Mouse (Mus musculus) stomach, embryonic 16.5 days (tissue): ENCODE data around the gene Sycn. TPM values are rescaled to one million over a fixed set of nuclear protein-coding genes. Genes with fewer than 3 reads are reported as not detected.

Experiments
- ATAC-seq: fragments of 200-750 bp; cut with Nextera tagmentation; 2 replicates; pipeline ENCODE4 v1.8.0; 2017; ENCODE audit warnings: moderate number of reproducible peaks, moderate TSS enrichment; ENCODE audit not compliant: insufficient read depth, low FRiP score
- H3K27ac ChIP-seq: fragments of 300-500 bp; sonication (generic); 2 replicates; pipeline ENCODE4 v1.5.1; 2014; ENCODE audit warnings: low read length
- H3K27me3 ChIP-seq: fragments of 300-500 bp; sonication (generic); 2 replicates; pipeline ENCODE4 v1.6.1; 2014; ENCODE audit warnings: low read length, control low read depth, mixed read lengths; ENCODE audit not compliant: control insufficient read depth, insufficient read depth
- H3K36me3 ChIP-seq: fragments of 300-500 bp; sonication (generic); 2 replicates; pipeline ENCODE4 v1.6.1; 2014; ENCODE audit warnings: low read length; ENCODE audit not compliant: control insufficient read depth, insufficient read depth
- H3K4me1 ChIP-seq: fragments of 300-500 bp; sonication (generic); 2 replicates; pipeline ENCODE4 v1.6.1; 2014; ENCODE audit warnings: low read length, control low read depth, mixed read lengths; ENCODE audit not compliant: control insufficient read depth, insufficient read depth
- H3K4me2 ChIP-seq: fragments of 300-500 bp; sonication (generic); 2 replicates; pipeline ENCODE4 v1.6.1; 2014; ENCODE audit warnings: low read depth, low read length, mixed read lengths
- H3K4me3 ChIP-seq: fragments of 300-500 bp; sonication (generic); replicated peaks from 2 replicates; pipeline ENCODE4 v1.5.1; 2014; ENCODE audit warnings: mild to moderate bottlenecking, low read length
- H3K9ac ChIP-seq: fragments of 300-500 bp; sonication (generic); 2 replicates; pipeline ENCODE4 v1.6.1; 2014; ENCODE audit warnings: low read length
- H3K9me3 ChIP-seq: fragments of 300-500 bp; sonication (generic); replicated peaks from 2 replicates; pipeline ENCODE4 v1.6.1; 2016; ENCODE audit warnings: low read length, control low read depth; ENCODE audit not compliant: control insufficient read depth
- WGBS: fragments of 180-500 bp; shearing (Covaris S2); extraction: QIAGEN DNeasy Blood & Tissue Kit; methylation state at CpG from one replicate; pipeline ENCODE4 v1.1.7; 2014; 5-methylcytosine and 5-hydroxymethylcytosine counted together
- polyA plus RNA-seq: library from polyadenylated mRNA; unstranded; fragments of >200 nt; fragmentation: Nextera tagmentation; extraction: Ambion mirVana; gene quantifications from 2 replicates; pipeline ENCODE4 v1.2.1, GENCODE M21; 2015

Gene Sycn
- polyA plus RNA-seq, 1 experiment from 2014 or later = 124 TPM

DNA sequence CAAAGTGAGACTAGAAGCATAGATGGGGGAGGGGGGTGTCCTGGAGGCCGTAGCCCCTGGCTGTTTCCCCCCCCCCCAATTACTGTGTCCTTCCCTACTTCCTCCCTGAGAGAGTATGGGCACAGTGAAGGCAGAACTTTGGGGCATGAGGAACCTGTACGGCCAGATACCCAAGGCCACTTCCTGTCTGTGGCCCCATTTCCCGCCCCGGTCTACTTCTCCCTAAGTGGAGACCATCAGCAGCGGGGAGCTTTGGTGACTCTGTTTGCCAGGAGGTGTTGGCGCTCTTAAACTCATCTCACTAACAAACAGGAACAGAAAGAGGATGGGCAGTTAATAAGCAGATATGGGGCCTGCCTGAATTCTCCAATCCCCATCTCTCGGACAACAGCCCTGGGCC lies 6.9 kb downstream of the Sycn start:
- no peaks in the 10 kb centered on the region for H3K9me3 ChIP-seq

DNA sequence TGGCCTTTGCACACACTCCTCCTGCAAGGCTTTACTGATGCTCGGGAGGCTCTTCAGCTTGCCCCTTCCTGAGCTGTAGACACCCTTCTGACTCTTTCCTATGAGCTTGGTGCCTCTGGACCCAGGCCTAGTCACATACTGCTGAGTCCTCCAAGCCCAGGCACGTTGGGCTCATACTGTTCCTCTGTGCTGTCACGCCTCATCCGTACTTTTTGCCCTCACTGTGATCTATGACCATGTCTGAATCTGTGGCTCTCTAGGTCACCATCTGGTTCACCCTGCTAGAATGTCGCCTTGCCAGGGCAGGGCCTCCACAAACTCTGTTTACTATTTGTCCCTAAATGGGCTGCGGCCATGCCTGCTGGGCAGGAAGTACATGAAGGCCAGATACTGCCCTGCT lies 12.4 kb downstream of the Sycn start:
- peaks cover 8% of the 10 kb centered on the region for H3K4me1 ChIP-seq
- H3K27ac ChIP-seq = no peak overlapping the region; the same call in 1 of the 2 replicates
- no peak overlapping the region for H3K4me2 ChIP-seq
- 79% methylated on average over 6 of the region's 6 CpGs for WGBS
- H3K9me3 ChIP-seq = no peaks in the 10 kb centered on the region
- H3K36me3 ChIP-seq = no peaks in the 10 kb centered on the region
- no peak overlapping the region for H3K4me3 ChIP-seq
- no peaks in the 10 kb centered on the region for H3K27me3 ChIP-seq
- no peak overlapping the region for H3K9ac ChIP-seq
- ATAC-seq = no peak

More for the DNA sequence above, 6.9 kb downstream of the Sycn start:
- H3K27me3 ChIP-seq = peaks cover 27% of the 10 kb centered on the region
- H3K27ac ChIP-seq = no peak overlapping the region
- no peak overlapping the region for H3K4me2 ChIP-seq
- peaks cover 8% of the 10 kb centered on the region; the same call in 1 of the 2 replicates for H3K4me1 ChIP-seq
- H3K9ac ChIP-seq = no peak overlapping the region
- 62% methylated on average over 7 of the region's 7 CpGs for WGBS
- H3K4me3 ChIP-seq = no peak overlapping the region
- no peaks in the 10 kb centered on the region for H3K36me3 ChIP-seq
- no peak for ATAC-seq

DNA sequence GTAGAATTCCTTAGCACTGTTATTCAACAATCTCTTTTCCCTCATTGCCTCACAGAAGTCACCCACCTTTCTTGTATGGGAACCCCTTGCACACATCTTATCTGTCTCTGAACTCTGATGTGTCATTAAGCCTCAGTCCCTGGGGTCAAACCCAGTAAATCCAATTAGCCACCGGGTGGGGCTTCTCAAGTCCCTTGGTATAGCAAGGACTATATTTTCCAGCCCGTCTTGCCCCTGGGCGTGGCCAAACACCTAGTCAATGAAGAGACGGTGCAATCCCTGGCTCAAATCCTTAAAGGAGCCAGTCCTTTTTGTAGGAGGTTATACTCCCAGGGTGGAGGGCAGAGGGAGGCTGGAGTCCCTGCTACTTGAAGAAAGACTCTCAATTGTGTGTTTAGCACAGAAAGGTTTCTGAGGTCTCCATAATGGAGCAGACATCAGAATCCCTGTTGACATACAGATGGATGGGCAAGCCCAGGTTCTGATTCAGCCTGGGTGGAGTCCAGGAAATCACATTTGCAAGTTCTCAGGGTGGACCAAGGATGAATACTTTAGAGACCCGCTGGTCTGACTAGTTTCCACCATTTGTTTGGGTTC lies 15.4 kb downstream of the Sycn start:
- H3K27ac ChIP-seq = peak overlapping the region; percentile 59

DNA sequence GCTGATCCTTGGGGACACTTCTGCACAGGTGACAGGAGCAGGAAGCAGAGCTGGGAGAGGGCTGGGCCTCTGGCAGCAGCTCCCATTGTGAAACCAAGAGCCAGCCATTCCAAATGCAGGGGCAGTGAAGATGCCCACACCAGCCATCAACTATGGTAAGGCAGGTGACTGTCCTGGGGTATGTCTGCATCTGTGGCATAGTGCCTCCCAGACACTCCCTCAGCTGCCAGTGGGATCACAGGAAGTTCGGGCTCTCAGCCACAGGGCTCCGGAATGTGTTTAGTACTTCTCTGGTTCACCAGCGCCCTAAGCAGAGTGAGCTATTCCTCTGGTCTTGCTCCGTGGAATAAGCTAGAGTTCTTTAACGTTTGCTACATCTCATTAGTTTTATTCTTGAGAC lies 16.4 kb downstream of the Sycn start:
- ATAC-seq = no peak
- Histone ChIP-seq H3K27me3 (no peaks in the 10 kb centered on the region), H3K9ac (no peak overlapping the region), H3K9me3 (no peaks in the 10 kb centered on the region), H3K4me3 (no peak overlapping the region), H3K4me1 (peaks cover 19% of the 10 kb centered on the region), H3K36me3 (no peaks in the 10 kb centered on the region; the same call in 1 of the 2 replicates), H3K4me2 (no peak overlapping the region), H3K27ac (peak overlapping the region; percentile 59; the same call in 1 of the 2 replicates)
- WGBS = 58% methylated on average over 5 of the region's 5 CpGs

More for the DNA sequence above, 15.4 kb downstream of the Sycn start:
- H3K27me3 ChIP-seq = no peaks in the 10 kb centered on the region
- H3K36me3 ChIP-seq = no peaks in the 10 kb centered on the region; the same call in 1 of the 2 replicates
- peaks cover 19% of the 10 kb centered on the region for H3K4me1 ChIP-seq
- no peak overlapping the region for H3K9ac ChIP-seq
- ATAC-seq = no peak
- no peak overlapping the region for H3K4me2 ChIP-seq
- no peak overlapping the region for H3K4me3 ChIP-seq
- 8% methylated on average over 5 of the region's 5 CpGs for WGBS
- H3K9me3 ChIP-seq = no peaks in the 10 kb centered on the region

DNA sequence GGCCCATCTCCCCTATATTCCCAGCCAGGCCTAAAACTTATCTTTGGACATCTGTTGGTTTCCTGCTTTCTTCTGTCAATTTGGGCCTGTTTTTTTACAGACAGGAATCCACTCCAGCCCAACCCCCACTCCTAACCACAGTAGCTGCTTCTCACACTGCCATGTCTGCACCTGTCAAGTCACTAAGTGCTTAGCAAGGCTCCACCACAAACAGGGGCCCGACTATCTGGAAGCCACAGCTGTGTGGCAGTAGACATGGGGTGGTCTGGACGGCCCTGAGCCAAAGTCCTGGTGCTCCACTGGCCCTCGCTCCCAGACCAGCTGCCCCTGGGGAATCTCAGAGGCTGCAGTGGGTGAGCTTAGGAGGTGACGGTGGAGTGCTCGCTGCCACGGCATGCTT lies 17.0 kb downstream of the Sycn start:
- Histone ChIP-seq H3K9ac (no peak overlapping the region), H3K27me3 (no peaks in the 10 kb centered on the region), H3K4me2 (no peak overlapping the region), H3K9me3 (no peaks in the 10 kb centered on the region), H3K27ac (no peak overlapping the region; the same call in 1 of the 2 replicates), H3K4me1 (peaks cover 19% of the 10 kb centered on the region), H3K36me3 (no peaks in the 10 kb centered on the region; the same call in 1 of the 2 replicates), H3K4me3 (no peak overlapping the region)
- no peak for ATAC-seq
- WGBS = 71% methylated on average over 6 of the region's 6 CpGs

DNA sequence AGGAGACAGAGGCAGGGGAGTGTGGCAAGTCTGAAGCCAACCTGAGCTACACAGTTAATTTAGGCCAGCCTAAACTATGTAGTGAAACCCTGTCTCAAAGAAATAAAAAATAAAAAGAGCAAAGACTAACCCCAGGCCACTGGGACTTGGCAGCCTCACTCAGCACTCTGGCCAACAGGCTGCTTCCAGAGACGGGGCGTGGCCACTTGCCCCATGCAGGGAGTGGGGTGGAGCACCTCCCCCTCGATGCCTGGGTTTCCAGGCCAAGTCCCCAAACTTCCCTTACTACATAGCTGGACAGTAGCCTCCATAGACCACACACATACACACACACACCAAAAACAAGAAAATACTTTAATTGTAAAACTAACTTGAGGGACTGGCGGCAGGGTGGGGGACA lies 17.8 kb downstream of the Sycn start:
- no peak overlapping the region for H3K4me3 ChIP-seq
- no peaks in the 10 kb centered on the region; the same call in 1 of the 2 replicates for H3K36me3 ChIP-seq
- H3K9ac ChIP-seq = no peak overlapping the region
- no peaks in the 10 kb centered on the region for H3K9me3 ChIP-seq
- H3K4me2 ChIP-seq = no peak overlapping the region
- H3K27ac ChIP-seq = peak overlapping the region; percentile 53; the same call in 1 of the 2 replicates
- 51% methylated on average over 4 of the region's 4 CpGs for WGBS
- ATAC-seq = peak; percentile 63
- no peaks in the 10 kb centered on the region for H3K27me3 ChIP-seq
- peaks cover 19% of the 10 kb centered on the region for H3K4me1 ChIP-seq

DNA sequence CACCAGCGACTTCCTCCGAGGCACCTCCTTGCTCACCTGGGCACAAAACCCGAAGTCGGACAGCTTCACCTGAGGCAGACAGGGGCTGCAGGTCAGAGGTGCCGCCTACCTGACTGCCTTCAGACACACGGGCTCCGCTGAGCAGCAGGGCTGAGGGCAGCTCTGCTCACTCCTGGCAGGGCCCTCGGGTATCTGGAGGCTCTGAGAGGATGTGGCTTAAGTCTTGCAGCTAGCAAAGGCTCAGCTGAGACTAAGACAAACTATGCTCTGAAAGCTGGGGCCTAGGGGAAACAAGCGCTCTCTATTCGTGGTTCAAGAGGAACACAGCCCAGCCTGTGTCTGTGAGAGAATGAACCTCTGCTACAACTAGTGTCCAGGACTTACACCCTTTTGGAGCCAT lies 20.2 kb downstream of the Sycn start:
- ATAC-seq = no peak
- H3K27ac ChIP-seq = no peak overlapping the region
- no peaks in the 10 kb centered on the region for H3K27me3 ChIP-seq
- H3K4me3 ChIP-seq = no peak overlapping the region
- WGBS = 91% methylated on average over 10 of the region's 10 CpGs
- no peaks in the 10 kb centered on the region for H3K9me3 ChIP-seq
- H3K4me2 ChIP-seq = no peak overlapping the region
- no peak overlapping the region for H3K9ac ChIP-seq
- H3K4me1 ChIP-seq = peaks cover 19% of the 10 kb centered on the region
- H3K36me3 ChIP-seq = peaks cover 21% of the 10 kb centered on the region

DNA sequence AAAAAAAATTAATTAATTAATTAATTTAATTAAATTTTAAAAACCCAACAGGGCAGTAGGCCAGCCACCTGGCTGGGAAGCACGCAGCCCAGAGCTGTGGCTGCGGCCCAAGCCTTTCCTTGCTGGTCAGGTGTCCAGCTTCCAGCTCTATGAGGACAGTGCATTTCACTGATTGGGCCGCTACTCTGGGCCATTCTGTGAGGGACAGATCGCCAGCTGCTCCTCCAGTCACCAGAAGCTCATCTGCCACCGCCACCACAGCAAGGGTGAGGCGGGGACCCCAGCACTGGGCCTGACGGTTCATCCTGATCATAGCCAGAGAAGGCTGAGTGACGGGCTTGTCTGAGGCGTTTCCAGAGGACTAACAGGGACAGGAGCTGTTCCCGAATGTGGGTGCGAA lies 21.3 kb downstream of the Sycn start:
- no peak overlapping the region for H3K9ac ChIP-seq
- no peak overlapping the region for H3K4me2 ChIP-seq
- H3K9me3 ChIP-seq = no peaks in the 10 kb centered on the region
- H3K4me3 ChIP-seq = no peak overlapping the region
- H3K36me3 ChIP-seq = peaks cover 25% of the 10 kb centered on the region
- 91% methylated on average over 11 of the region's 11 CpGs for WGBS
- ATAC-seq = no peak
- H3K27ac ChIP-seq = no peak overlapping the region
- H3K27me3 ChIP-seq = no peaks in the 10 kb centered on the region
- peaks cover 11% of the 10 kb centered on the region; the same call in 1 of the 2 replicates for H3K4me1 ChIP-seq

DNA sequence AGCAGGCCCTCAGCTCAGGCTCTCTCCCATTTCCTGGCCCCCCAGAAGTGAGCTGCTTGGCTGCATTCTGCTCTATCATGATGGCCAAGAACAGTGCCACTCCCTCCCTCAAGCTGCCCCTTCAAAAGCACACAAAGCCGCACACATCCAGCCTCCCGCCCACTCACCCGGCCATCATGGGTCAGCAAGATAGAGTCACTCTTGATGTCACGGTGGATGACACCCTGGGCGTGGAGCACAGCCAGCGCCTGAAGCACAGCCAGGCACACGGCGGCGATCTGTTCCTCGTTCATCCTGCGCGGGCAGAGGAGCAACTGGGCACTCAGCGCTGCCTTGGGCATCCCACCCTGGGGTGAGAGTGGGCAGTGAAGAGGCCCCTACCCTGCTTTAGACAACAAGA lies 21.7 kb downstream of the Sycn start:
- Histone ChIP-seq H3K36me3 (peaks cover 29% of the 10 kb centered on the region), H3K27me3 (no peaks in the 10 kb centered on the region)

More for the DNA sequence above, 21.7 kb downstream of the Sycn start:
- Histone ChIP-seq H3K4me3 (no peak overlapping the region), H3K9ac (no peak overlapping the region), H3K27ac (no peak overlapping the region), H3K4me2 (no peak overlapping the region), H3K4me1 (peaks cover 11% of the 10 kb centered on the region; the same call in 1 of the 2 replicates), H3K9me3 (no peaks in the 10 kb centered on the region)
- no peak for ATAC-seq
- WGBS = 87% methylated on average over 13 of the region's 13 CpGs
